Mouse (Mus musculus) embryonic facial prominence, embryonic 11.5 days (tissue): ENCODE results near the gene Pam. TPM values are rescaled to one million over a fixed set of nuclear protein-coding genes. Genes with fewer than 3 reads are reported as not detected.
A peak's percentile ranks its signal among the peaks of the same experiment; 100 is the strongest.

Experiments used
- ATAC-seq: fragments of 200-750 bp; cut with Nextera tagmentation; replicated peaks from 2 replicates; pipeline ENCODE4 v1.8.0; 2017; ENCODE audit warnings: low read depth; ENCODE audit not compliant: insufficient number of reproducible peaks, low FRiP score, low TSS enrichment
- DNase-seq: peaks from one replicate; pipeline ENCODE4 v3.0.0-alpha.2; 2015; ENCODE audit warnings: low spot score
- H3K27ac ChIP-seq: fragments of 300-500 bp; sonication (generic); replicated peaks from 2 replicates; pipeline ENCODE4 v1.5.1; 2014; ENCODE audit warnings: mild to moderate bottlenecking, low read depth, low read length, control low read depth
- H3K27me3 ChIP-seq: fragments of 300-500 bp; sonication (generic); 2 replicates; pipeline ENCODE4 v1.6.1; 2014; ENCODE audit warnings: mild to moderate bottlenecking, low read length, moderate library complexity, mixed read lengths; ENCODE audit not compliant: control insufficient read depth, insufficient read depth
- H3K36me3 ChIP-seq: fragments of 300-500 bp; sonication (generic); replicated peaks from 2 replicates; pipeline ENCODE4 v1.6.1; 2014; ENCODE audit warnings: low read depth, mild to moderate bottlenecking, low read length, moderate library complexity, mixed read lengths; ENCODE audit not compliant: control insufficient read depth, insufficient read depth
- H3K4me1 ChIP-seq: fragments of 300-500 bp; sonication (generic); 2 replicates; pipeline ENCODE4 v1.6.1; 2014; ENCODE audit warnings: low read length, mixed read lengths; ENCODE audit not compliant: control insufficient read depth, insufficient read depth
- H3K4me2 ChIP-seq: fragments of 300-500 bp; sonication (generic); 2 replicates; pipeline ENCODE4 v1.6.1; 2014; ENCODE audit warnings: low read depth, mild to moderate bottlenecking, control low read depth, low read length, moderate library complexity
- H3K4me3 ChIP-seq: fragments of 300-500 bp; sonication (generic); 2 replicates; pipeline ENCODE4 v1.5.1; 2014; ENCODE audit warnings: low read depth, low read length, control low read depth
- H3K9ac ChIP-seq: fragments of 300-500 bp; sonication (generic); replicated peaks from 2 replicates; pipeline ENCODE4 v1.6.1; 2014; ENCODE audit warnings: mild to moderate bottlenecking, control low read depth, low read length
- H3K9me3 ChIP-seq: fragments of 300-500 bp; sonication (generic); replicated peaks from 2 replicates; pipeline ENCODE4 v1.6.1; 2016; ENCODE audit warnings: mild to moderate bottlenecking, low read length, inconsistent platforms, mixed read lengths; ENCODE audit not compliant: control insufficient read depth
- WGBS: fragments of 180-500 bp; shearing (Covaris S2); extraction: QIAGEN DNeasy Blood & Tissue Kit; methylation state at CpG from one replicate; pipeline ENCODE4 v1.1.7; 2014; 5-methylcytosine and 5-hydroxymethylcytosine counted together
- polyA plus RNA-seq: library from polyadenylated mRNA; unstranded; fragments of >200 nt; fragmentation: Nextera tagmentation; extraction: Ambion mirVana; gene quantifications from 2 replicates; pipeline ENCODE4 v1.2.1, GENCODE M21; 2014

Pam gene
- polyA plus RNA-seq, 1 experiment from 2014 or later = 22.3 TPM

GRCm38 (mm10) chr1:98056996-98057945 is 38.2 kb downstream of the Pam start:
- WGBS = 71% methylated on average over 11 of the region's 11 CpGs
- no peaks in the 10 kb centered on the region for H3K4me1 ChIP-seq
- H3K27ac ChIP-seq = no peak overlapping the region
- no peak for ATAC-seq
- no peak overlapping the region for H3K4me3 ChIP-seq
- H3K27me3 ChIP-seq = no peaks in the 10 kb centered on the region
- no peaks in the 10 kb centered on the region for H3K9me3 ChIP-seq
- no peak overlapping the region for H3K4me2 ChIP-seq
- DNase-seq = no peak
- no peaks in the 10 kb centered on the region for H3K36me3 ChIP-seq
- no peak overlapping the region for H3K9ac ChIP-seq

- Histone ChIP-seq H3K4me1 (no peaks in the 10 kb centered on the region), H3K9me3 (no peaks in the 10 kb centered on the region), H3K27me3 (no peaks in the 10 kb centered on the region), H3K4me3 (no peak overlapping the region), H3K4me2 (no peak overlapping the region), H3K9ac (no peak overlapping the region), H3K36me3 (no peaks in the 10 kb centered on the region), H3K27ac (no peak overlapping the region)
- DNase-seq (no peak), ATAC-seq (no peak)
- 86% methylated on average over 6 of the region's 6 CpGs for WGBS
Measured at GRCm38 (mm10) chr1:98056277-98056676, 39.2 kb downstream of the Pam start.

GRCm38 (mm10) chr1:98055591-98055990 is 39.9 kb downstream of the Pam start:
- 90% methylated on average over 8 of the region's 8 CpGs for WGBS
- H3K9ac ChIP-seq = no peak overlapping the region
- H3K9me3 ChIP-seq = no peaks in the 10 kb centered on the region
- DNase-seq = no peak
- no peak overlapping the region for H3K4me3 ChIP-seq
- H3K36me3 ChIP-seq = no peaks in the 10 kb centered on the region
- H3K4me2 ChIP-seq = no peak overlapping the region
- no peaks in the 10 kb centered on the region for H3K27me3 ChIP-seq
- ATAC-seq = no peak
- H3K27ac ChIP-seq = no peak overlapping the region
- H3K4me1 ChIP-seq = no peaks in the 10 kb centered on the region

GRCm38 (mm10) chr1:98053994-98054393 is 41.5 kb downstream of the Pam start:
- H3K36me3 ChIP-seq = no peaks in the 10 kb centered on the region
- H3K27ac ChIP-seq = no peak overlapping the region
- H3K4me1 ChIP-seq = no peaks in the 10 kb centered on the region
- H3K4me3 ChIP-seq = no peak overlapping the region
- no peaks in the 10 kb centered on the region for H3K9me3 ChIP-seq
- H3K4me2 ChIP-seq = no peak overlapping the region
- H3K9ac ChIP-seq = no peak overlapping the region
- no peak; the same call in 1 of the 2 replicates for ATAC-seq
- H3K27me3 ChIP-seq = no peaks in the 10 kb centered on the region
- no peak for DNase-seq
- WGBS = 20% methylated on average over 3 of the region's 3 CpGs

- DNase-seq (no peak), ATAC-seq (no peak)
- Histone ChIP-seq H3K36me3 (no peaks in the 10 kb centered on the region), H3K9ac (no peak overlapping the region), H3K4me3 (no peak overlapping the region), H3K27me3 (no peaks in the 10 kb centered on the region), H3K4me2 (no peak overlapping the region), H3K4me1 (no peaks in the 10 kb centered on the region), H3K9me3 (no peaks in the 10 kb centered on the region), H3K27ac (no peak overlapping the region)
- WGBS = 84% methylated on average over 2 of the region's 2 CpGs
Measured at GRCm38 (mm10) chr1:98053447-98053846, 42.0 kb downstream of the Pam start.

- ATAC-seq = no peak
- no peak overlapping the region for H3K9ac ChIP-seq
- no peak overlapping the region for H3K4me3 ChIP-seq
- no peak overlapping the region for H3K4me2 ChIP-seq
- H3K27ac ChIP-seq = no peak overlapping the region
- H3K36me3 ChIP-seq = no peaks in the 10 kb centered on the region
- 0 out of 2 replicates have a peak, but pooled peaks cover under 1% of the 10 kb centered on the region for H3K4me1 ChIP-seq
- WGBS = 86% methylated on average over 4 of the region's 4 CpGs
- no peaks in the 10 kb centered on the region for H3K9me3 ChIP-seq
- DNase-seq = no peak
- H3K27me3 ChIP-seq = no peaks in the 10 kb centered on the region
Measured at GRCm38 (mm10) chr1:98052775-98053174, 42.7 kb downstream of the Pam start.

GRCm38 (mm10) chr1:98051039-98051438 is 44.4 kb downstream of the Pam start:
- H3K4me1 ChIP-seq = 0 out of 2 replicates have a peak, but pooled peaks cover 2% of the 10 kb centered on the region

GRCm38 (mm10) chr1:98049756-98050155 is 45.7 kb downstream of the Pam start:
- H3K27me3 ChIP-seq = no peaks in the 10 kb centered on the region
- H3K9ac ChIP-seq = no peak overlapping the region
- no peak for DNase-seq
- 0 out of 2 replicates have a peak, but pooled peaks cover 2% of the 10 kb centered on the region for H3K4me1 ChIP-seq
- 77% methylated on average over 7 of the region's 7 CpGs for whole genome bisulfite sequencing
- no peaks in the 10 kb centered on the region for H3K9me3 ChIP-seq
- no peak overlapping the region for H3K4me3 ChIP-seq
- no peak overlapping the region for H3K4me2 ChIP-seq
- no peaks in the 10 kb centered on the region for H3K36me3 ChIP-seq
- no peak for ATAC-seq
- no peak overlapping the region for H3K27ac ChIP-seq

More at GRCm38 (mm10) chr1:98051039-98051438, 44.4 kb downstream of the Pam start:
- DNase-seq (peak; percentile 19), ATAC-seq (no peak)
- no peaks in the 10 kb centered on the region for H3K36me3 ChIP-seq
- no peak overlapping the region for H3K4me3 ChIP-seq
- no peak overlapping the region for H3K9ac ChIP-seq
- H3K9me3 ChIP-seq = no peaks in the 10 kb centered on the region
- H3K27me3 ChIP-seq = no peaks in the 10 kb centered on the region
- no peak overlapping the region for H3K4me2 ChIP-seq
- H3K27ac ChIP-seq = no peak overlapping the region
- WGBS = 41% methylated on average over 3 of the region's 3 CpGs
